Mouse (Mus musculus) adrenal gland, adult 2 months (tissue): ENCODE data around the gene Dbndd1. TPM values are rescaled to one million over a fixed set of nuclear protein-coding genes. Genes with fewer than 3 reads are reported as not detected.
A peak's percentile ranks its signal among the peaks of the same experiment; 100 is the strongest.
"Not testable (repeated sequence)": the region's sequence is repeated elsewhere in the genome, so short reads cannot be mapped to it uniquely, and the experiment has no call there.

ENCODE experiments used
- DNase-seq: peaks from one replicate; pipeline ENCODE4 v3.0.0; 2021
- polyA plus RNA-seq: library from polyadenylated mRNA; depleted of rRNA; stranded (reverse); fragments of >200 nt; gene quantifications from 2 replicates; pipeline ENCODE4 v1.2.3, GENCODE M21; 2012; rRNA removed
- total RNA-seq, 2 experiments: library from RNA; stranded (reverse); gene quantifications; 2 replicates each; pipeline ENCODE4 v1.2.3; 2021

The Dbndd1 gene
- total and polyA plus RNA-seq, 3 experiments, result 0.37 to 1.0 (median 0.73) TPM

DNA sequence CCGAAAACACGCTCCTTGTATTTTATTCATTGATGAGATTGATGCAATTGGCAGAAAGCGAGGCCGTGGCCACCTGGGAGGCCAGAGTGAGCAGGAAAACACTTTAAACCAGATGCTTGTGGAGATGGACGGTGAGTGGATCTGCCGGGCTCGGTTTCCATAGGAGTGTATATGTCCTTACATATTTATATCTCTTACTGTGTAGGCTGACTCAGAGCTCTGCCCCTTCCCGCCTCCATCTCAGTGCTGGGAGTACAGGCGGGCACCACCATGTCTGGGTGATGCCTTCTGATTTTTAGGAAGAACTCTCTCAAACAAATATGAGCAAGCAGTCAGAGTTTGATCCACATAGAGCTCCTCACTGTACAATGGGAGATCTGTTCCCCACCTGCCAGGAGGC, 22.4 kb downstream of the Dbndd1 start:
- DNase-seq, result no peak

DNA sequence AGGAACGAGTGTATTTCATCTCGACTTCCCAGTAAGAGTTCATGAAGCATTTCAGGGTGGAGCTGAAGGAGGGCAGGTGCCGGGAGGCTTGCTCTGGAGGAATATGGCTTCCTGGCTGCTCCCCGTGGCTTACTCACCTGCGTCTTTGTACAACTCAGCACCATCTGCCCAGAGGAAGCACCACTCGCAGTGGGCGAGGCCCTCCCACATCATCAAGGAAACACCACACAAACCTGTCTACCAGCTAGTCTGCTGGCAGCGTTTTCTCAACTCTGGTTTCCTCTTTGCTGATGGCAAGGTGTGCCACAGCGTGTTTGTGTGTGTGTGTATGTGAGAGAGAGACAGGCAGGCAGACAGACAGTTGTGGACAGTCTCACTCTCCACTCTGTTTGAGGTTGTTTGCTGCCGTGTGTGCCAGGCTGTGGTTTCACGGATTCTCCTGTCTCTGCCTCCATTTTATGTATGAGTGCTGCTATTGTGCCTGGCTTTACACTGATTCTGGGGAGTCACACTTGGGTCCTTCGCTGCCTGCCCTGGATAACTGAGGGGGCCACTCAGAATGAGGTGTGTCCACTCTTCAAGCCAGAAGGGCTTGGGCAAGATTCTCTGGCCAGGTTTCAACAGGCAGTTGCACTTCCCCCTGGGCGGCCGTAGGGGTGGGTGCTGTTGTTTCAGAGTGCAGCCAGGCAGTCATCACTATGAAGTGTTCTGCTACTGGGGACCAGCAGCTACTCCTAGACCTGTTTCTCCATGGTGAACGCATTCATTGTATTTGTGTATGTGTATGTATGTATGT, 23.8 kb downstream of the Dbndd1 start:
- DNase-seq, result no peak

DNA sequence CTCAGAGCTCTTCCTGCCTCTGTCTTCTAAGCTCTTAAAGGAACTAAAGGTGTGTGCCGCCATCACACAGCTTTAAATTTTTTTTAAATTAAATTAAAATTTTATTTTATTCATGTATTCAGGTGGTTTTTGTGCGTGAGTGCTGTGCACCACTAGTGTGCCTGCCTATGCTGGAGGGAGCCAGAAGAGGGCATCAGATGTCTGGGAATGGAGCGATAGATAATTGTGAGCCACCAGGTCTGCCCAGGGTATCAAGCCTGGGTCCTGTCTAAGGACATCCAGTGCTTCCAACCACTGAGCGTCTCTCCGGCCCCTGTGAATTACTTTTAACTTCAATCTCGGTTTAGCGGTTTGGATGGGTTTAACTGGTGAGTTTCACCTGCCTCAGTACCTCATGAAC, 32.6 kb downstream of the Dbndd1 start:
- no peak for DNase-seq

DNA sequence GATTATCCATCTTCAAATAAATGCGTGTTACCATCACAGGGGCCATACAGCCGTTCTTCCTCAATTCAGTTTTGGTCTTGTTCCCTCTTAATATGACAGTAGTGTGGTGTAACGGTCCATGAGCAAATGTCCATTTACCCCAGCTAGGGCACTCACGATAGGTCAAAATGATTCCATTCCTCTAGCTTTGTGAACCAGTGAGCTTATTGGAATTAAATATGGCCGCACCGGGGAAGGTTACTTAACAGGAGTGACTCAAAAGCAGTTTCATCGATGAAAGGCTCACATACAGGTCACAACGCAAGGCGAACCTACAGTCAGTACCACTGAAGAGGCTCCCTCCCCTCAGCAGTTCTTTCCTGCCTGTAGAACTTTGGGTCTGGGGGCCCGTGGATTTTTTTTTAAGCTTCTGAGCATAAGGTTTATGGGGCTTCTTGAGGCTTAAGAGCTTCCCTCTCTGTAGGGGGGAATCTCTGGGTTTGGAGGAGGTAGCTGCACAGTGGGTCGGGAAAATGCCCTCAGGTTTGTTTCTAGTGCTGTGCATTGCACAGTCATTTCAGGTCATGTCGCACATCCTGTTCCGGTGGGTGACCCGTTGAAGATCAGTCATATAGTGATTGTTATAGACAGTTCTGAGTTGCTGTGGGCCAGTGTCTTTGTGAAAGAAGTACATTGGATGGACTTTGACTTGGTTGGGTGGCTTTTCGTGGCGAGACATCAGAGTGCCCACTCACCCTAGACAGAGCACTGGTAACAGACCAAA, 36.6 kb downstream of the Dbndd1 start:
- peak; percentile 23 for DNase-seq

DNA sequence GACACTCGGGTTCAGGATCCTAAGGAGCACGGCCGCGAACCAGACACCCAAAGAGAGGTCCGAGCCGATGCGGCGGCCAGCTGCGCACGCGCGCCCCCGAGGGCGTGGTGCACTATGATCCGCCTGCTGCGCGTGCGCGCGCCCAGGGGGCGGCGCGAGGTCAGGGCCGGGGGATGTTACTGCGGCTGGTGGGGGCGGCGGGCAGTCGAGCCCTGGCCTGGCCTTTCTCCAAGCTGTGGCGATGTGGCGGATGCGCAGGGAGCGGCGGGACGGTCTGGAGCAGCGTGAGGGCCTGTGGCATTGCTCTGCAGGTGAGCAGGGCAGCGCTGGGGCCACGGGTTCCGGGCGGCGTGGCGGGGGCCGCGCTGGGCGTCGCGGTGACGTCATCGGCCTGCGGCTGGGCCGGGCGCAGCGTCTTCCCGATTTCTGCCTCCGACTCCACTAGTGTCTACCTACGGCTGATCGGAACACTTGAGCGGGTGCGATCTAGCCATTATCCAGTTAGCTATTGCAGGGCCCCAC, 37.5 kb downstream of the Dbndd1 start, which contains the start of gene Afg3l1:
TSS of gene Afg3l1 (plus strand) at position 167 of the 522 bp plus-strand sequence.
- DNase-seq, result peak; percentile 97

DNA sequence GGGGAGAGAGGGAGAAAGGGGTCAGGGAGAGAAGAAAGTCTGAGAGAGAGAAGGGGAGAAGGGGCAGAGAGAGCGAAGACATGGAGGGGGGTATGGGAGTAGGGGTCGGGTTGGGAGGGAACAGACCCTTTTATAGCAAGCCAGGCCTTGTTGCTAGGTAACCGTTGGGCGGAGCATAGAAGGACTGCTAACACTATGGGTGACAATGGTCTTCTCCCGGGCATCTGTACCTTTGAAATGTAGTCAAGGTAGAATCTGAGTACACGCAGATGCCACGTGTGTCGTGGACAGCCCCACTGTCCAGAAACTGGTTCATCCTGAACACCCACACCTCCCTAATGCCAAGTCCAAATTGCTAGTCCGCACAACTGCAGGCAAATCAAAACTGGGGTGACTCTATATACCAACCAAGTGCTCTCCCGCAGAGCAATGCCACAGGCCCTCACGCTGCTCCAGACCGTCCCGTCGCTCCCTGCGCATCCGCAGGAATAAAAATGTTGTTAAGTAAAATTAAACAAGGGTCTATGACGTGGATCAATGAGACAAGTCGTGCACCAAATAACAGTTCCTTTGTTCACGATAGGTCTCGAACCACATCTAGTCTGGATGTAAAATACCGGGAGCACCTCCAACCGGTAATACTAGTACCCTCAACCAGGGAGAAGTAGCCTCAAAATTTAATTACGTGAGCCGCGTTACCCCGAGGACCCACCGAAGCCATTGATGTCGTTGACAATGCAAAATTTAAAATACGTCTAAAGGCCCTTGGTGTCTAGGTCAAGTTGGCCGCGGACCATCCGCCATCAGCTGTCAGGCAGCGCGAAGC, 38.1 kb downstream of the Dbndd1 start:
- no peak for DNase-seq

DNA sequence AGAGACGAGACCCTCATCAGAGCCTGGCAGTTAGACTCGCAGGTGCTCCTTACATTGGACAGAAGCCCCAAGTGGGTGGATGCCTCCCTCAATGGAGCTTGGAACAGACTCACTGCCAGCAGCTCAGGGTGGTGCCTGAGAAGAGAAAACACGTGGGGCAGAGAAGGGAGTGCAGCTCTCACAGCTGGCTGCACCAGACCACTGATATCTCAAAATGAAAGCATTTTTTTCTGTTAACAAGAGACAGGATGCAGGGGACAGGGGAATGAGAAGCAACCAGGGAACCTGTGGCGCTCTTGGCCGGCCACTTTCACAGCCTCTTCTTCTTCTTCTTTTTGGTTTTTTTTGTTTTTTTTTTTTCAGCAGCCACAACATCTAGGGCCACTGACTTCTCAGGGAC, 40.7 kb downstream of the Dbndd1 start:
- DNase-seq, result not testable (repeated sequence)

DNA sequence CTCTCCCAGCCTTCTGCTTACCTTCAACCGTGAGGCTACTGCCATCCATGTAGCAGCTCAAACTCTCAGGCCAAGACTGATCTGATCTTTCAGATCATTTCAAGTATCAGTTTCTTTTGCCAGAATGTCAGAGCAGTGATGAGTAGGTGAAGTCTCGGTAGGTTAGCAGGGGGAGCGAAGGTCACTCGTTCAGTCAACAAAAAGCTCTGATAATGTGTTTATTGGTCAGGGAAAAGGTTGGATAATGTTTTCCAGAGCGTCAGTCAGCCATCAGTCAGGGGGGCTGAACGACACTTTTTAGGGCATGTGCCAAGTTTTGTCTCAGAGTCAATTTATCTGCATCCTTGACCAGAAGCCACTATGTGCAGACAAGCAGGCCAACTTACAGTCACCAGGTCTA, 42.3 kb downstream of the Dbndd1 start:
- DNase-seq, result not testable (repeated sequence)

DNA sequence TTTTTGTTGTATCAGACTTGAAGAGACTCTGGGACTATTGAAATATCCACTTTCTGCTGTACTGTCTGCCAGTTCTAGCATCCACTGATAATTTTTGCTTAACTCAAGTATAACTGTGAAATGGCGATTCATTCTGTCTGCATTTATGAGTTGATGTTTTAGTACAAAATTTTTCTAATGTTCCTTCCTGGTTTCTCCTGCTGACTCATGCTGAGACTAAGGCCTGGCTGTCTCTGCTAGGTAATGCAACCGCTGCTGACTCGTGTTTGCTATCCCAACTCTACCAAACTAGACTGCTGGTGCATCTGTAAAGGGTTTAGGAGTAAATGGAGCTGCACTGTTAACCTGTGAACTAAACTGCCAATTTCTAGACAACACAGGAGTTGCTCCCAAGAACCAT, 47.8 kb downstream of the Dbndd1 start:
- DNase-seq, result no peak

DNA sequence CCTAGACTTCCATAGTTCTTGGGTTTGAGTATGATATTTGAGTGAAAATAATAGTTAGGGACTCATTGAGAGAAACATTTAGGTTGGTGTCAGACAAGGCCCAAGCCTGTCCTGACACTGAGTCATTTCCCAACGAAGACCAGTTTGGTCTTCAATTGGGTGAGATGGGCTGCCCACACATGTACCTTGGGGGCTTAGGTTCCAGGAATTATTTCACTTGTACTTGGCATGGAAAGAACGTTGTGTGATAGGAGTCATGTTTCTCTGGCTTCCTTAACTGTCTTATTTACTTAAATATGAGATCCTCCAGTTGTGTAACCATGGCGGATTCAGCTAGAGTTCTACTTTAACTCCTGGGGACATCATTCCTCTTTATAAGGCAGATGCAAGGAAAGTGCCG, 51.6 kb downstream of the Dbndd1 start:
- DNase-seq, result no peak

Other genes with a start within 250 kb of the Dbndd1 start
- gene Fanca, start 196.9 kb downstream of the Dbndd1 start, total RNA-seq, result 1 to 10 TPM; 3.6 to 7.2 TPM
- gene Fanca, start 196.9 kb downstream of the Dbndd1 start, polyA plus RNA-seq, result 8.1 and 10.2 TPM in 2 replicates
- 1 to 10 TPM; 1.4 to 2.6 TPM for gene Spire2, start 182.8 kb downstream of the Dbndd1 start, total RNA-seq
- 0.93 and 3.0 TPM in 2 replicates for gene Spire2, start 182.8 kb downstream of the Dbndd1 start, polyA plus RNA-seq
- gene Tcf25, start 141.7 kb downstream of the Dbndd1 start, total RNA-seq, result 100 to 1,000 TPM; 230 to 235 TPM
- gene Tcf25, start 141.7 kb downstream of the Dbndd1 start, polyA plus RNA-seq, result 151 and 158 TPM in 2 replicates
- not detected for gene Mc1r, start 108.4 kb downstream of the Dbndd1 start, total RNA-seq
- not detected in 2 replicates for gene Mc1r, start 108.4 kb downstream of the Dbndd1 start, polyA plus RNA-seq
- 1 to 10 TPM; 2.4 to 8.3 TPM for gene Tubb3, start 104.0 kb downstream of the Dbndd1 start, total RNA-seq
- 3.8 and 21.1 TPM in 2 replicates for gene Tubb3, start 104.0 kb downstream of the Dbndd1 start, polyA plus RNA-seq
- gene Def8, start 91.9 kb downstream of the Dbndd1 start, total RNA-seq, result 10 to 100 TPM; 26.0 to 31.7 TPM
- gene Def8, start 91.9 kb downstream of the Dbndd1 start, polyA plus RNA-seq, result 24.0 and 24.6 TPM in 2 replicates
- 10 to 100 TPM; 44.0 to 73.7 TPM for gene Afg3l1, start 37.6 kb downstream of the Dbndd1 start, total RNA-seq
- gene Afg3l1, start 37.6 kb downstream of the Dbndd1 start, polyA plus RNA-seq, result 23.2 and 25.2 TPM in 2 replicates
- gene Gas8, start 3.4 kb upstream of the Dbndd1 start, total RNA-seq, result 10 to 100 TPM; 11.6 to 14.5 TPM
- 5.1 and 6.6 TPM in 2 replicates for gene Gas8, start 3.4 kb upstream of the Dbndd1 start, polyA plus RNA-seq
- 10 to 100 TPM; 31.7 to 43.0 TPM for gene Rhou, start 138.5 kb upstream of the Dbndd1 start, total RNA-seq
- gene Rhou, start 138.5 kb upstream of the Dbndd1 start, polyA plus RNA-seq, result 12.3 and 13.6 TPM in 2 replicates